Mouse (Mus musculus): ENCODE measurements at regions not wholly inside any gene's neighbourhood (a gene's known extent, or its start where the extent isn't known, plus 50 kb on each side); places are given as distances from the start of the nearest gene placed in this dataset.

DNA sequence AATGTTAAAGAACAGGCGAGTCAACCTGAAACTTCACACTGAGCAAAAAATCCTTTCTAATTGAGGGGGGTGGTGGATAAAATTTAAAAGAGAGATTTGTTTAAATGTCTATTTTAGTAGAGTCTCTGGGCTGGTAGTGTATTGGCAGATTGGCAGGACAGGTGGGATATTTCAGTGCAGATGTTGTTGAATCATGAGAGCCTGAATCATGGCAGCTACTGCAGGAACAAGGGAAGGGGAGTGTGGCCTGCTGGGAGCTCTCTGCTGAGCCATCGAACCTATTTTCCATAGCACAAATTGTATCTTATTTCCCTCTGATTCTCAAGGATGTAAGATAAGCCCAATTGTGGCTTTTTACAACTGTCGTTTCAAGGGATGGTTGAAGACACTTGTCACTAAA lies 760.0 kb upstream of the Lrrc6 start:
- 72% methylated on average over 3 of the region's 3 CpGs for WGBS
- no peak for DNase-seq (ENCODE audit: low read depth, low spot score)

DNA sequence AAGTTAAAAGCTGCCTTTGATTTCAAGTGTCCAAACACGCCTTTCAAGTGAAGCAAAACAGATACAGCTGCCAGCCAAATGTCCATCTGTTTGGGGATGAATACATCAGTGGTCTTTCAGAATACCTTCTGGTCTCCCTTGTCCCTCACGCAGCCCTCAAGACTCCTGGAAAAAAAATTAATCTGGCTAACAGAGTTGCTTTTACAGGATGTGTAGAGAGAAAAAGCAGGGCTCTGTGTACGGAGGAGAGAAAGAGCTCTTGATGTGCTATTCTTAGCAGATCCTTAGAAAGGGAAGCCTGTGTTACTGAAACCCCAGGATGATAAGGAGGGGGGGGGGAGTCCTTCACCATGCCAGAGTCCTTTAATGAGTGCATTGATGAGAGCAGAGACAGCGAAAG lies 748.4 kb upstream of the Lrrc6 start:
- 63% methylated on average over 4 of the region's 4 CpGs for WGBS
- no peak for DNase-seq (ENCODE audit: low read depth, low spot score)

DNA sequence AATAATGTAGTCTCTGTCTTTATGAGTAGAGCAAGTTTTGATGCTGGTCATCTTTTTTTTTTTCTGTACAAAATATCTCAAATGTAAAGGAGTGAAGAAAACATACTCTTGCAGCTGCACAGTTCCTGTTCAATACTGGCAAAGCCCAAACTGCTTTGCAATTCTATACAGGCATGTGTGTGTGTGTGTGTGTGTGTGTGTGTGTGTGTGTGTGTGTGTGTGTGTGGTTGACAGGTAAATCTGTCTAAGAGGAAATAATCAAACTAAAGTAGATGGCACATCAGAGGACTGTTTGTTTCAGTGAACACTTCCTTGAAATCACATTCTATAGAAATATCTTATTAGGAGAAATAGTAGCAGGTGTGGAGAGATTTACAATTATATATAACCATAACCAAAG lies 747.8 kb upstream of the Lrrc6 start:
- DNase-seq (ENCODE audit: low read depth, low spot score) = no peak

DNA sequence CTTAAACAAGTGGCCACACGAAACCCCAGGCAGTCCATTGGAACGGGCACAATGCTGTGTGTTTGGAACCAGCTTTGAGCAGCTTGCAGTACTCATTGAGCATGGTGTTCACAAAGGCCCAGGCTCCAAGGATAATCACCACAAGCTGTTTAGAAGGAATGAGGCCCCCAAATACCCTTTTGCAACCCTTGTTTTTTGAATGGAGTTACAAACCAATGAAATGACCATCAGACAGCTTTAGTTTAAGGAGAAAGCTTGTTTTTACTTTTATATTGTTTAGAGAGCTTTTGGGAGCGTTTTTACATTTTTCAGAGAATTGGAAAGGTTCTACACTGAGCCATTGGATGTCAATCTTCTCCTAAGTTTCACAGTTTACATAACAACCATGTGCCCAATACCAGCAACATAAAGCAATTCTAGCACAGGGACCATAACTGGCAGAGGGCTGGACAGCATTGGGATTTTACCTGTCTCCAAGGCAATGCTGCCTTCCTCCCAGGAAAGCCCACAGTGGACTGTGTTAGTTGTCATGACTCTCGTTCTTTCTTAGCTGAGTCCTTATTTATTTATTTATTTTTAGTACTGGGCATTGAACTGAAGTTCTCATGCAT lies 745.1 kb upstream of the Lrrc6 start:
- DNase-seq (ENCODE audit: low read depth, low spot score) = no peak
- 74% methylated on average over 4 of the region's 4 CpGs for WGBS

DNA sequence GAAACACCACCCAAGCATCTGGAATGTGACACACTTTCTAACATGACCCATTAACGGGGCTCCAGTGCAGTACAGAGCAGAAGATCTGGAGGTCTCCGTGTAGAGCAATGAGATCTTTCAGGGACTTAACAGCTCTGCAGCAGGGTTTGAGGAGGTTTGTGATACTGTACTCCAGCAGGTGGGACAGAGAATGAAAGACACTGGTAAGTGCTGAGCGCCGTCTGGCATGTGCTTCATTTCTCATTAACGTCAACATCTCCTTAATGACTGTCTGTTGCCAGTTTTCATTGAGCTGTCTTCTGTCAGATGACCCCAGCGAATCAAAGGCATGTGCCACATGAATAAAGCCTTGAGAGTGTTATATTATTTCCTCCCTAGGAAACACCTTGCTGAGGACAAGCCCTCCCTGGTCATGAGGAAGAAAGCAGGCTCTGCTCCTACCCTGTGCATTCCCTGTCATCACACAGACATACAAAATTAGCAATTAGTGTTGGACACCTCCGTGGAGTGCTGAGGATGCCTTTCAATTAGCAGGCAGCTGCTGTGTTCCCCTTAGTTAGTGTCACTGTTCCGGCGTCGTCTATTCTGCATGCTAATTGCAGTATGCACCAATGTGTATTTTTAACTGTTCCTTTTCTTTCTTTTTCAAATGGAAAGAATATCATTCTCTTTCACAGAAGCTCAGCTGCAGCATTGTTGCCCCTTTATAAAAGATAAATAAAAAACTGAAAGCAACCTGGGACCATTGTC lies 744.4 kb upstream of the Lrrc6 start:
- no peak for DNase-seq (ENCODE audit: low read depth, low spot score)
- 66% methylated on average over 10 of the region's 10 CpGs for WGBS

DNA sequence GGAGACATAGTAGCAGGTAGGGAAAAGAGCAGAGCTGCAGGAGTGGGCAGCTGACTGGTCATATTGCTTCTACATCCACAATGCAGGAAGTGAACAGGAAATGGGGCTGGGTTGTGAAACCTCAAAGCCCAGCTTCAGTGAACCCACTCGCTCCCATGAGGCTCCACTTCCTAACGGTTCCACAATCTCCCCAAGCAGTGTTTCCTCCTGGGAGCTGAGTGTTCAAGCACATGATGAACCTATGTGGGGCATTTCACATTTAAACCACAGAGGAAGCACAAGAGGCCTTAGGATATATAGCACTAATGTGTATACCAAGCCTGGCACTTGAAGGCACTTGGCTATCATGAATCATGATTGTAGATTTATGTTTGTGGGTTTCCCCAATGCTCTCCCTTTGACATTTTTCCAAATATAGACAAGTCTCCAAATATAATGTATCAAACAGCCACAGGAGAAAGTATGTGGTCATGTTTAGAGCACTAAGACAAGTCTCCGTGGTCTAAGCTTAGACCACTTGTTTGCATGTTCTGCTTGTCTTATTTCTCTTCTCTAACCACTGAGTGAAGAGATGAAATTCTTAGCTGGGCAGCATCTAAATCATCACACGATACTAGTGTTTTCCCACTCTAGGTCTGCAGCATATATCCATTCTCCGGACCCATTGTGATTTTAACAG lies 734.5 kb upstream of the Lrrc6 start:
- 76% methylated on average over 5 of the region's 5 CpGs for WGBS
- no peak for DNase-seq (ENCODE audit: low read depth, low spot score)

DNA sequence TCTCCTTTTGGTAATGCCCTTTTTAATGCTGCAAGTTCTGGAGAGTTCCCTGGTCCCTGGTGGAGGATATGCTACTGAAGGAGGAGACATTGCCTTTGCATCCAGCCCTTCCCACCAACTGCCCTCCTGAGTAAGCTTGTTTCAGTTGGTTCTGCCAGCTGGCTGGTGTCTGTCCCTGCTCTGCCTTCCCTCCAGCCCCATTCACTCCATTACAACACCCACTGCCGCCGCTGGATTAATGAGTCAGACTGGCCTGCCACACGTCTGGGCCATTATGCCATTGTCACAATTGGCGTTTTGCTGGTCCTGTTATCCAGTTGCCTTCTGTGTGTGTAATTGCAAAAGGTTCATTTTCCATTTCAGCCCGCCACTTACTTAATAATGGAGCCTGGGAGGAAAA lies 728.6 kb upstream of the Lrrc6 start:
- DNase-seq (ENCODE audit: low read depth, low spot score) = no peak
- 85% methylated on average over 5 of the region's 5 CpGs for WGBS

DNA sequence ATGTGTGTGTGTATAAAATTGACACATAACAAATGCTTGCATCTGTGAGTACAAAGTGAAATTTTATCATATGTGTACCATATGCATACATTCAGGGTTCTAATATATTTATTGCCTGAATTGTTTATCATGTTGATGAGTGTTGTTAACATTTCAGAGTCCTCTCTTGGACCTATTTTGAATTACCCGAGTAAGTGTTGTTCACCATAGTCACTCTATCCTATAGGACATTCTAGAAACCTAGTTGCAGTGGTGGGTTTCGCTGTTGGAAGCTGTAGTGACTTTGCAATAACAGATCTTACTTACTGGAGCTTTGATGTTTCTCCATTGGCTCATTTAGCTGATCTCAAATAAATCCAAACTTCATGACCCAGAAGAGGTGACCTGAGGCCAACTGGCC lies 727.9 kb upstream of the Lrrc6 start:
- 80% methylated on average over 2 of the region's 2 CpGs for WGBS

DNA sequence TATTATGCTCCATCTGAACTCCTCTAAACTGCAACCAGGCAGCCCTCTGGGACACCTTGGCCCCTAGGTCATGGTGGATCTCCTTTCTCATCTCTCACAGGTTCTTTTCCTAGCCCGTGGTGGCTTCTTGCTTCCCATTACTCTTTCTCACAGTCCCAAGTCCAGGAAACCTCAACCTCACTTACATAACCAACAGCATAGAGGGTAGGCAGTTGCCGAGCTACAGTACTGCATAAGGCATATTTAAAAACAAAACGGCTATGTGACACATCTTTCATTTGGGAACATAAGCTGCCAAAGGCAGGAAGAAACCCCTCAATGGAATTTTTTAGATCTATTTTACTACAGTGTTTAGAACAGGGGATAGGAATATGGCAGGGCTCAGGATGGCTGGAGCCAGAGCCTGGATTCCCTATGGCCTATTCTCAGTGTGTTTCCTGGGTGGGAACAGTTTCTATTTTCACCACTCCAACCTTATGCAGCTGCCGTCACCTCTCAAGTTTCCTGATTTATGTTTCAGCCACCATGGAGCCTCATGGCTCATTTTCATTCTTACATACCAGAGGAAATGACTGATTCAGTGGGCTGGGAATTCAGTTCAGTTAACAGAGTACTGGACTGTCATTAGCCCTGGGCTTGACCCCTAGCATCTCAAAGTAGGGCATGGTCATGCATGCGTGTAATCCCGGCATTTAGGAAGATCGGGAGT lies 726.9 kb upstream of the Lrrc6 start:
- DNase-seq (ENCODE audit: low read depth, low spot score) = no peak
- 79% methylated on average over 7 of the region's 7 CpGs for WGBS

More for the DNA sequence above, 727.9 kb upstream of the Lrrc6 start:
- no peak for DNase-seq (ENCODE audit: low read depth, low spot score)

DNA sequence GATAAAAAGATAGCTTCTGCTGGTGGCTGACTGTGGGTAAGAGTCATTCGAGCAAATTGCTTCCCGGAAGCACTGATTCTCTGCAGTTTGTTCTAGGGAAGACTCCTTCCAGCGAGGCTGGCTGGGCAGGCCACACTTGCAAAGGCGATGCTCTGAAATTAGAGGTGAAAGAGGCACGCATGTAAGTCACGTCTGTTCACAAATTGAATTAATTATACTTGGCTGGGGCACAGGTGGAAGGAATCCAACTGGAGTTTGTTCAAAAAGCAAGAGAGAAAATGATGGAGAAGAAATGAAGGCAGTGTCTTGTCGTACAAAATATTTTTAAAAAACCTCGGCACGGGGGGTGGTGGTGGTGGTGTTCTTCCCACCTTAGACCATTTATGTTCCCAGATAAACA lies 726.2 kb upstream of the Lrrc6 start:
- 80% methylated on average over 9 of the region's 9 CpGs for WGBS
- DNase-seq (ENCODE audit: low read depth, low spot score) = no peak

Data from large intestine, adult 2 months (tissue).